Mouse (Mus musculus) myocyte (in vitro differentiated cells): ENCODE data around the gene Myh15. TPM values are rescaled to one million over a fixed set of nuclear protein-coding genes. Genes with fewer than 3 reads are reported as not detected.

Experiments used
- H3K27me3 ChIP-seq: one replicate; pipeline ENCODE4 v1.6.1; 2011; ENCODE audit not compliant: control insufficient read depth, insufficient read depth, insufficient read length
- H3K36me3 ChIP-seq: one replicate; pipeline ENCODE4 v1.6.1; 2011; ENCODE audit not compliant: control insufficient read depth, insufficient read depth
- H3K4me2 ChIP-seq: one replicate; pipeline ENCODE4 v1.6.1; 2011; ENCODE audit warnings: low read depth, control low read depth
- H3K4me3 ChIP-seq: one replicate; pipeline ENCODE4 v1.5.1; 2011; ENCODE audit warnings: mild to moderate bottlenecking, control low read depth, moderate library complexity
- H3K79me2 ChIP-seq: one replicate; pipeline ENCODE4 v1.6.1; 2011; ENCODE audit not compliant: control insufficient read depth, insufficient read depth
- H3ac ChIP-seq: one replicate; pipeline ENCODE4 v1.6.1; 2011; ENCODE audit not compliant: control insufficient read depth, insufficient read length
- CEBPB ChIP-seq: IDR thresholded peaks from 2 replicates; pipeline ENCODE4 v1.6.1; 2011; ENCODE audit warnings: mild to moderate bottlenecking, moderate library complexity; ENCODE audit not compliant: poor library complexity, insufficient read depth, severe bottlenecking
- E2F4 ChIP-seq: IDR thresholded peaks from one replicate; pipeline ENCODE4 v1.6.1; 2011; ENCODE audit warnings: mild to moderate bottlenecking, control low read depth, moderate library complexity; ENCODE audit not compliant: insufficient read depth
- MAX ChIP-seq: IDR thresholded peaks from one replicate; pipeline ENCODE4 v1.6.1; 2011; ENCODE audit warnings: low read depth, mild to moderate bottlenecking, control low read depth
- MYOD1 ChIP-seq, 3 experiments: IDR thresholded peaks; one replicate each; pipeline ENCODE4 v1.6.1; 2011; ENCODE audit warnings: control low read depth in 2 of 3, low read depth in 2 of 3, mild to moderate bottlenecking in 2 of 3, moderate library complexity in 1 of 3; ENCODE audit not compliant: insufficient read length in 2 of 3, control insufficient read depth in 1 of 3
- MYOG ChIP-seq, 3 experiments: IDR thresholded peaks; one replicate each; pipeline ENCODE4 v1.6.1; 2011; ENCODE audit warnings: control low read depth in 2 of 3, low read depth in 2 of 3, mild to moderate bottlenecking in 2 of 3; ENCODE audit not compliant: insufficient read length in 2 of 3, control insufficient read depth in 1 of 3, insufficient read depth in 1 of 3
- POLR2A ChIP-seq: IDR thresholded peaks from one replicate; pipeline ENCODE4 v1.6.1; 2011; ENCODE audit warnings: low read depth, mild to moderate bottlenecking, control low read depth, moderate library complexity; ENCODE audit not compliant: insufficient read length
- POLR2AphosphoS2 ChIP-seq: IDR thresholded peaks from one replicate; pipeline ENCODE4 v1.6.1; 2011; ENCODE audit warnings: low read depth, control low read depth; ENCODE audit not compliant: insufficient read length
- REST ChIP-seq: IDR thresholded peaks from one replicate; pipeline ENCODE4 v1.6.1; 2011; ENCODE audit warnings: mild to moderate bottlenecking, control low read depth, moderate library complexity; ENCODE audit not compliant: insufficient read depth, insufficient read length
- SRF ChIP-seq: IDR thresholded peaks from one replicate; pipeline ENCODE4 v1.6.1; 2011; ENCODE audit warnings: low read depth; ENCODE audit not compliant: control insufficient read depth, insufficient read length
- TCF12 ChIP-seq: IDR thresholded peaks from one replicate; pipeline ENCODE4 v1.6.1; 2011; ENCODE audit warnings: mild to moderate bottlenecking, control low read depth; ENCODE audit not compliant: poor library complexity, insufficient read depth, severe bottlenecking
- TCF3 ChIP-seq: IDR thresholded peaks from one replicate; pipeline ENCODE4 v1.6.1; 2011; ENCODE audit warnings: low read depth, control low read depth; ENCODE audit not compliant: insufficient read length
- USF1 ChIP-seq: IDR thresholded peaks from one replicate; pipeline ENCODE4 v1.6.1; 2011; ENCODE audit warnings: low read depth, mild to moderate bottlenecking, control low read depth, moderate library complexity
- polyA plus RNA-seq: library from polyadenylated mRNA; unstranded; fragments of >200 nt; fragmentation: generic; extraction: Trizol; gene quantifications from one replicate; pipeline ENCODE4 v1.2.1, GENCODE M21; 2012; ENCODE audit warnings: missing spikeins

The Myh15 gene
- polyA plus RNA-seq = not detected

DNA sequence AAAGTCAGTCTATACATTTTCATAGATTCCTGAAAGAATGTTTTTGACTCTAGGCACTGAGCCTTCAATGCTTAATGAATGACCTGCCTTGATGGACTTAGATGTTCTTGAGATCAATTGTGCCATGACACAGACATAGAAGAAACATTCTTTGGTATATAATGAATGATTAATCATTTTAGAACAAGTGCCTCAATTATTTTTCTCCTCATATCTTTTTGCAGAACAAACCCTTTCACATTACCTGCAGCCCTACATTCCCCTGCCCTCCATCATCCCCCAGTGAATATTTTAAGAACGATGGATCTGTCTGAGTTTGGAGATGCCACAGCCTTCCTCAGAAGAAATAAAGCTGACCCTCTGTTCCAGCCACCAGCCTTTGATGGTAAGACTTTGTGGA, at the start of gene Myh15:
Gene Myh15, plus strand, starts transcription at position 301 of the 400 bp plus-strand sequence.
- TF ChIP-seq TCF12 (no peak), POLR2A (no peak), CEBPB (no peak)

DNA sequence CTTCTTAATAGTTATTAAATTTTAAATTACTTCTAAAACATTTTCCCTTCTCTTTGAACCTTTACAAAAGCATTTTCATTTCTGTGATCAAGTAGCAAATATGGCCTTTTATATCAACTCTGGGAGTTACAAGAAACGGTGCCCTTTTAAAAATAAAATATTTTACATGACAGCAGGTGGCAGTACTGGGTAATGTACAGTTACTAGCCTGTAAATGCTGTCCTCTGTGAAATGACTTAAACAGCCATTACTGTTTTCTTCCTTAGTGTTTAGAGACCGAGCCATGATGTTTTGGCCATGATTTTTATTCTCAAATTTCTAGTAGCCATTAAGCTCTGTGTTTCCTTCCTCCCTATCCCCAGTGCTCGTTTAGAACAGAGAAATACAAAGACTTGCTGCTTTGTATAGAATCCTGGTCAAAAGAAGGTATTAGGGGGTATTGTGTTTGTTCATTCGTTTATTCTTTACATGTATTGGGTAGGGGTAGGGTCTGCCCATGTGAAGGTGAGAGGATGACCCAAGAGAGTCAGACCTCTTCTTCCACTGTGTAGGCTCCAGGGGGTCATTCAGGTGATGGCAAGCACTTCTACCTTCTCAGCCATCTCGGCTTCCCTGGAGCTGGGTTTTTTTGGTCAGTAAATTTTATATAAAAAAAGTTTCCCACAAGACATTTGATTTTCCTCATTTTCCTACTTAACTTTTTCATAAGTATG, 40.5 kb upstream of the Myh15 start:
- no peak overlapping the region for H3K4me3 ChIP-seq
- H3ac ChIP-seq = no peak overlapping the region
- no peak for TF ChIP-seq CEBPB
- no peak for TF ChIP-seq MYOG (IDR thresholded peaks at IDR 0.05; ENCODE audit: control insufficient read depth in 1 of 3, insufficient read depth in 1 of 3, insufficient read length in 2 of 3, low read depth in 2 of 3)
- TF ChIP-seq SRF = no peak
- TF ChIP-seq E2F4 = no peak
- no peak for TF ChIP-seq TCF3
- TF ChIP-seq MYOD1 (IDR thresholded peaks at IDR 0.05; ENCODE audit: control insufficient read depth in 1 of 3, insufficient read length in 2 of 3, low read depth in 2 of 3) = no peak
- no peak for TF ChIP-seq POLR2AphosphoS2
- TF ChIP-seq POLR2A = no peak
- TF ChIP-seq USF1 = no peak
- no peak for TF ChIP-seq REST
- no peak for TF ChIP-seq MAX
- TF ChIP-seq TCF12 = no peak
- no peaks in the 10 kb centered on the region for H3K79me2 ChIP-seq
- H3K27me3 ChIP-seq = no peaks in the 10 kb centered on the region
- no peak overlapping the region for H3K4me2 ChIP-seq
- peaks cover 31% of the 10 kb centered on the region for H3K36me3 ChIP-seq

More for the DNA sequence above, at the start of gene Myh15:
- Histone ChIP-seq H3K36me3 (no peaks in the 10 kb centered on the region), H3K4me3 (no peak within 1 kb of the TSS), H3ac (no peak within 1 kb of the TSS), H3K27me3 (no peaks in the 10 kb centered on the region), H3K4me2 (no peak within 1 kb of the TSS), H3K79me2 (no peaks in the 10 kb centered on the region)

DNA sequence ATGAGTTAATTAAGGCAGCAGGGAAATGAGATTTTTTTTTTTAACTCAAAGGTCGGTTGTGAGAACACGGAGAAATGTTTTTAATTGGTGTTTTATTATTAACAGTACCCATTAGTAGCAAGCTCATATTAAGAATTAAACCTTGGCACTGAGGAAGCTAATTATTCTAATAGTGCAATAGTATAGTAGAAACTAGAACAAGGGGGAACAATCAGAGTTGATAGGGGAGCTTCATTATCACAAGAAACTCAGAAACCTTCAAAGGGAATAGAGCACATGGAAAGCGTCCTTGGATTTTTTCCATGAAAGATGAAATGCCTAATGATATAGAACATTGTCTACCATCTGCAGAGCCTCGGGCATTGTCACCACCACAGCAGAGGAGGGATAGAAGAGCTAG, 21.4 kb upstream of the Myh15 start:
- TF ChIP-seq MYOG (IDR thresholded peaks at IDR 0.05; ENCODE audit: control insufficient read depth in 1 of 3, insufficient read depth in 1 of 3, insufficient read length in 2 of 3, low read depth in 2 of 3) (no peak), CEBPB (no peak), USF1 (no peak), TCF12 (no peak), SRF (no peak), POLR2A (no peak), E2F4 (no peak), TCF3 (no peak), POLR2AphosphoS2 (no peak)

GRCm38 (mm10) chr16:49037771-49038170, 19.5 kb upstream of the Myh15 start:
- no peak overlapping the region for H3K4me3 ChIP-seq
- no peaks in the 10 kb centered on the region for H3K36me3 ChIP-seq

More for the DNA sequence above, 21.4 kb upstream of the Myh15 start:
- Histone ChIP-seq H3K27me3 (no peaks in the 10 kb centered on the region), H3K4me3 (no peak overlapping the region), H3ac (no peak overlapping the region), H3K79me2 (no peaks in the 10 kb centered on the region), H3K4me2 (no peak overlapping the region), H3K36me3 (no peaks in the 10 kb centered on the region)

DNA sequence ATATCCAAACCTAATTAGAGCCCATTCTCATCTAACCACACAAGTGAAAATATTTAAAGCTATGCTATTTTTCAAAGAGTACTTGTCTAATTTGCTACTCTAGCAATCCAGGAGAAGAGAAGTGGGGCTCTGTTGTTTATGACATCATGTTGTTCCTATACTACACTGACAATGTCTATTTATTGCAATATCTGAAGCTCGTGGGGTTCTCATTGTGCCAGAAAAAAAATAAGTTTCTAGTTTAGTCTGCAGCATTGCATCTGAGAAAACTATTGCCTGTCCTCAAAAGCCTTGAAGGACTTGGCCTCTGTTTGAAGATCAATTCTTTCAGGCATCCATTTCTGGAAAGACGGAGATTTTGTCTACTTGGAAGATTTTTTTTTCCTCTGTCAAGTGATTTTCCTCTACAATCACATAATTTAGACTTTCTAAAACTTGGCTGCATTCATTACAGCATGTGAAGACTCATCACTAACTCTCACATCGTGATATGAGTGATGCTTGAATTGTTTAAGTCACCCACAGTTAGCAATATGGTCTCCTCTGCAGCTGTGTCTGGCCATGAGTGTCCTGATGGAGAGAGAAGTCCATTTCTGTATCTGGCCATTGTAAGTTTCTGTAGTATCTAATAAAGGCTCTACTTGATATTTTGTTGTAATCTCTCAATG, 16.6 kb upstream of the Myh15 start:
- no peaks in the 10 kb centered on the region for H3K27me3 ChIP-seq
- H3K4me3 ChIP-seq = no peak overlapping the region
- no peaks in the 10 kb centered on the region for H3K79me2 ChIP-seq
- no peaks in the 10 kb centered on the region for H3K36me3 ChIP-seq
- no peak for TF ChIP-seq POLR2AphosphoS2
- TF ChIP-seq TCF12 = no peak
- no peak for TF ChIP-seq CEBPB
- H3K4me2 ChIP-seq = no peak overlapping the region
- H3ac ChIP-seq = no peak overlapping the region

More at GRCm38 (mm10) chr16:49037771-49038170, 19.5 kb upstream of the Myh15 start:
- TF ChIP-seq MAX (no peak), MYOD1 (IDR thresholded peaks at IDR 0.05; ENCODE audit: control insufficient read depth in 1 of 3, insufficient read length in 2 of 3, low read depth in 2 of 3) (no peak), MYOG (IDR thresholded peaks at IDR 0.05; ENCODE audit: control insufficient read depth in 1 of 3, insufficient read depth in 1 of 3, insufficient read length in 2 of 3, low read depth in 2 of 3) (no peak), POLR2A (no peak), CEBPB (no peak), TCF3 (no peak), POLR2AphosphoS2 (no peak), TCF12 (no peak), E2F4 (no peak), SRF (no peak), REST (no peak), USF1 (no peak)
- Histone ChIP-seq H3ac (no peak overlapping the region), H3K27me3 (no peaks in the 10 kb centered on the region), H3K4me2 (no peak overlapping the region), H3K79me2 (no peaks in the 10 kb centered on the region)
